Mouse (Mus musculus): ENCODE measurements around the gene Slc43a1. TPM values are rescaled to one million over a fixed set of nuclear protein-coding genes. Genes with fewer than 3 reads are reported as not detected.

Slc43a1 gene
- polyA plus RNA-seq (2014; fragmentation: Nextera tagmentation; extraction: Ambion mirVana) = 18.8 and 20.2 TPM in 2 replicates

- Histone ChIP-seq H3K9me3 (ENCODE audit: low read depth, low read length) (no peaks in the 10 kb centered on the region), H3K4me2 (peak within 1 kb of the TSS; percentile 84), H3K9ac (peak within 1 kb of the TSS; percentile 84), H3K4me3 (ENCODE audit: low read depth, low read length) (peak within 1 kb of the TSS; percentile 66), H3K27ac (ENCODE audit: low read depth) (peak within 1 kb of the TSS; percentile 94), H3K27me3 (ENCODE audit: insufficient read depth, low read length) (peaks cover 9% of the 10 kb centered on the region; the same call in 1 of the 2 replicates), H3K4me1 (ENCODE audit: insufficient read depth) (peaks cover 13% of the 10 kb centered on the region), H3K36me3 (ENCODE audit: insufficient read depth) (no peaks in the 10 kb centered on the region)
- ATAC-seq (ENCODE audit: insufficient read depth) (no peak), DNase-seq (peak; percentile 5)
- no peak for TF ChIP-seq CTCF (IDR thresholded peaks at IDR 0.05; ENCODE audit: low read depth)
- 18% methylated on average over 10 of the region's 10 CpGs for WGBS
Observed at GRCm38 (mm10) chr2:84838593-84838949, at the start of gene Slc43a1. TSS of gene Slc43a1 (plus strand) at chr2:84838850.

GRCm38 (mm10) chr2:84790418-84790817 is 48.2 kb upstream of the Slc43a1 start:
- 52% methylated on average over 9 of the region's 9 CpGs for WGBS
- H3K4me1 ChIP-seq (ENCODE audit: insufficient read depth) = no peaks in the 10 kb centered on the region
- no peak overlapping the region for H3K4me2 ChIP-seq
- no peaks in the 10 kb centered on the region for H3K36me3 ChIP-seq (ENCODE audit: insufficient read depth)
- H3K4me3 ChIP-seq (ENCODE audit: low read depth, low read length) = no peak overlapping the region
- no peak for TF ChIP-seq CTCF (IDR thresholded peaks at IDR 0.05; ENCODE audit: low read depth)
- no peak overlapping the region for H3K9ac ChIP-seq
- no peak for DNase-seq
- H3K27me3 ChIP-seq (ENCODE audit: insufficient read depth, low read length) = no peaks in the 10 kb centered on the region
- no peak for ATAC-seq (ENCODE audit: insufficient read depth)
- no peak overlapping the region for H3K27ac ChIP-seq (ENCODE audit: low read depth)
- no peaks in the 10 kb centered on the region for H3K9me3 ChIP-seq (ENCODE audit: low read depth, low read length)

- Histone ChIP-seq H3K36me3 (ENCODE audit: insufficient read depth) (no peaks in the 10 kb centered on the region), H3K9ac (no peak overlapping the region), H3K4me1 (ENCODE audit: insufficient read depth) (no peaks in the 10 kb centered on the region), H3K9me3 (ENCODE audit: low read depth, low read length) (no peaks in the 10 kb centered on the region), H3K4me3 (ENCODE audit: low read depth, low read length) (no peak overlapping the region), H3K27me3 (ENCODE audit: insufficient read depth, low read length) (no peaks in the 10 kb centered on the region), H3K4me2 (no peak overlapping the region), H3K27ac (ENCODE audit: low read depth) (no peak overlapping the region)
- DNase-seq (peak; percentile 72), ATAC-seq (ENCODE audit: insufficient read depth) (no peak)
- WGBS = 45% methylated on average over 3 of the region's 3 CpGs
- no peak for TF ChIP-seq CTCF (IDR thresholded peaks at IDR 0.05; ENCODE audit: low read depth)
Observed at GRCm38 (mm10) chr2:84792516-84792915, 46.1 kb upstream of the Slc43a1 start.

- H3K27ac ChIP-seq (ENCODE audit: low read depth) = no peak overlapping the region
- ATAC-seq (ENCODE audit: insufficient read depth) (no peak), DNase-seq (no peak)
- H3K4me2 ChIP-seq = no peak overlapping the region
- no peaks in the 10 kb centered on the region for H3K4me1 ChIP-seq (ENCODE audit: insufficient read depth)
- no peak overlapping the region for H3K9ac ChIP-seq
- TF ChIP-seq CTCF (IDR thresholded peaks at IDR 0.05; ENCODE audit: low read depth) = no peak
- H3K4me3 ChIP-seq (ENCODE audit: low read depth, low read length) = no peak overlapping the region
- 90% methylated on average over 3 of the region's 3 CpGs for WGBS
- no peaks in the 10 kb centered on the region for H3K9me3 ChIP-seq (ENCODE audit: low read depth, low read length)
- no peaks in the 10 kb centered on the region for H3K27me3 ChIP-seq (ENCODE audit: insufficient read depth, low read length)
- no peaks in the 10 kb centered on the region for H3K36me3 ChIP-seq (ENCODE audit: insufficient read depth)
Observed at GRCm38 (mm10) chr2:84793154-84793553, 45.5 kb upstream of the Slc43a1 start.

GRCm38 (mm10) chr2:84793871-84794270 is 44.8 kb upstream of the Slc43a1 start:
- Histone ChIP-seq H3K36me3 (ENCODE audit: insufficient read depth) (no peaks in the 10 kb centered on the region), H3K27me3 (ENCODE audit: insufficient read depth, low read length) (no peaks in the 10 kb centered on the region), H3K4me2 (no peak overlapping the region), H3K9ac (no peak overlapping the region), H3K9me3 (ENCODE audit: low read depth, low read length) (no peaks in the 10 kb centered on the region), H3K4me3 (ENCODE audit: low read depth, low read length) (no peak overlapping the region), H3K27ac (ENCODE audit: low read depth) (no peak overlapping the region), H3K4me1 (ENCODE audit: insufficient read depth) (no peaks in the 10 kb centered on the region)
- 87% methylated on average over 3 of the region's 3 CpGs for WGBS
- no peak for TF ChIP-seq CTCF (IDR thresholded peaks at IDR 0.05; ENCODE audit: low read depth)
- no peak for ATAC-seq (ENCODE audit: insufficient read depth)
- DNase-seq = no peak

- Histone ChIP-seq H3K4me1 (ENCODE audit: insufficient read depth) (no peaks in the 10 kb centered on the region), H3K9ac (peak overlapping the region; percentile 62), H3K9me3 (ENCODE audit: low read depth, low read length) (no peaks in the 10 kb centered on the region), H3K4me3 (ENCODE audit: low read depth, low read length) (peak overlapping the region; percentile 69), H3K4me2 (peak overlapping the region; percentile 97), H3K36me3 (ENCODE audit: insufficient read depth) (no peaks in the 10 kb centered on the region), H3K27me3 (ENCODE audit: insufficient read depth, low read length) (no peaks in the 10 kb centered on the region), H3K27ac (ENCODE audit: low read depth) (peak overlapping the region; percentile 0; the same call in 1 of the 2 replicates)
- 11% methylated on average over 13 of the region's 13 CpGs for WGBS
- ATAC-seq (ENCODE audit: insufficient read depth) = peak; percentile 62
- TF ChIP-seq CTCF (IDR thresholded peaks at IDR 0.05; ENCODE audit: low read depth) = peak; percentile 86
- peak; percentile 96 for DNase-seq
Observed at GRCm38 (mm10) chr2:84797833-84798492, 40.7 kb upstream of the Slc43a1 start.

GRCm38 (mm10) chr2:84798493-84798921 is 40.1 kb upstream of the Slc43a1 start, which contains the start of gene Ube2l6:
TSS of gene Ube2l6 (plus strand) at chr2:84798828.
- peak; percentile 80 for DNase-seq
- Histone ChIP-seq H3K4me1 (ENCODE audit: insufficient read depth) (no peaks in the 10 kb centered on the region), H3K4me2 (peak within 1 kb of the TSS; percentile 97), H3K4me3 (ENCODE audit: low read depth, low read length) (peak within 1 kb of the TSS; percentile 69), H3K27ac (ENCODE audit: low read depth) (peak within 1 kb of the TSS; percentile 46; the same call in 1 of the 2 replicates), H3K9ac (peak within 1 kb of the TSS; percentile 62), H3K9me3 (ENCODE audit: low read depth, low read length) (no peaks in the 10 kb centered on the region), H3K36me3 (ENCODE audit: insufficient read depth) (no peaks in the 10 kb centered on the region), H3K27me3 (ENCODE audit: insufficient read depth, low read length) (no peaks in the 10 kb centered on the region)
- under 1% methylated on average over 21 of the region's 21 CpGs for WGBS
- no peak for TF ChIP-seq CTCF (IDR thresholded peaks at IDR 0.05; ENCODE audit: low read depth)
- ATAC-seq (ENCODE audit: insufficient read depth) = peak; percentile 82

All from lung, embryonic 14.5 days (tissue).